Mouse (Mus musculus): ENCODE measurements around the gene Rgp1. TPM values are rescaled to one million over a fixed set of nuclear protein-coding genes. Genes with fewer than 3 reads are reported as not detected.
"Not testable (repeated sequence)": the region's sequence is repeated elsewhere in the genome, so short reads cannot be mapped to it uniquely, and the experiment has no call there.

Gene Rgp1
- polyA plus RNA-seq, 3 experiments from 2014 or later: 12.4 to 13.5 (median 12.6) TPM

GRCm38 (mm10) chr4:43562769-43563600 is 15.5 kb upstream of the Rgp1 start:
- ATAC-seq: peak; percentile 11

GRCm38 (mm10) chr4:43563601-43563875 is 15.0 kb upstream of the Rgp1 start:
- no peak for ATAC-seq

GRCm38 (mm10) chr4:43564231-43564630 is 14.3 kb upstream of the Rgp1 start:
- ATAC-seq: no peak

GRCm38 (mm10) chr4:43567140-43567539 is 11.4 kb upstream of the Rgp1 start:
- no peak for ATAC-seq

GRCm38 (mm10) chr4:43571395-43572045 is 7.0 kb upstream of the Rgp1 start:
- no peak for ATAC-seq

- no peak for ATAC-seq
These were observed 5.0 kb upstream of the Rgp1 start for GRCm38 (mm10) chr4:43573561-43573960.

- ATAC-seq: no peak
These were observed 3.2 kb upstream of the Rgp1 start for GRCm38 (mm10) chr4:43575356-43575755.

- ATAC-seq: no peak
These were observed 1.2 kb upstream of the Rgp1 start for GRCm38 (mm10) chr4:43577237-43577881.

GRCm38 (mm10) chr4:43579256-43579655 is 741 bp downstream of the Rgp1 start:
- no peak for ATAC-seq

GRCm38 (mm10) chr4:43579731-43580130 is 1.2 kb downstream of the Rgp1 start:
- ATAC-seq: no peak

GRCm38 (mm10) chr4:43580721-43581120 is 2.2 kb downstream of the Rgp1 start:
- no peak for ATAC-seq

GRCm38 (mm10) chr4:43581381-43581780 is 2.9 kb downstream of the Rgp1 start:
- no peak for ATAC-seq

GRCm38 (mm10) chr4:43582241-43582640 is 3.7 kb downstream of the Rgp1 start:
- no peak for ATAC-seq

GRCm38 (mm10) chr4:43583421-43583820 is 4.9 kb downstream of the Rgp1 start:
- ATAC-seq: no peak

GRCm38 (mm10) chr4:43584444-43585416 is 6.2 kb downstream of the Rgp1 start, which contains the start of gene Msmp:
Gene Msmp (minus strand): TSS chr4:43584494.
- ATAC-seq: no peak

- ATAC-seq: no peak
These were observed 7.2 kb downstream of the Rgp1 start for GRCm38 (mm10) chr4:43585682-43586081.

GRCm38 (mm10) chr4:43586411-43586810 is 7.9 kb downstream of the Rgp1 start:
- no peak for ATAC-seq

- no peak for ATAC-seq
These were observed 9.2 kb downstream of the Rgp1 start for GRCm38 (mm10) chr4:43587681-43588080.

- no peak for ATAC-seq
These were observed 13.0 kb downstream of the Rgp1 start for GRCm38 (mm10) chr4:43591543-43591942.

- ATAC-seq: no peak
These were observed 13.4 kb downstream of the Rgp1 start for GRCm38 (mm10) chr4:43591961-43592360.

GRCm38 (mm10) chr4:43593453-43593852 is 14.9 kb downstream of the Rgp1 start:
- no peak for ATAC-seq

GRCm38 (mm10) chr4:43596597-43596996 is 18.1 kb downstream of the Rgp1 start:
- ATAC-seq: not testable (repeated sequence)

- ATAC-seq: no peak
These were observed 19.7 kb downstream of the Rgp1 start for GRCm38 (mm10) chr4:43598200-43598599.
